ENCODE assay signal across 8 mouse cellular contexts in genomic region chr13:23700786-23701520, GRCm38 (mm10). TPM values are rescaled to one million over a fixed set of nuclear protein-coding genes. Genes with fewer than 3 reads are reported as not detected.
DNase-seq lines count a peak whose midpoint lies in the region; ATAC-seq and TF ChIP-seq lines count a peak whose summit lies in the region.

No protein-coding gene starts in this region.

- H3K27ac ChIP-seq in kidney, adult 2 months (ENCODE audit: insufficient read depth, low read depth, low read length), result no peak overlapping the region
- H3K27ac ChIP-seq in limb, embryonic 11.5 days (replicated peaks; ENCODE audit: low read depth, low read length), result no peak overlapping the region
- H3K27ac ChIP-seq in midbrain, embryonic 13.5 days, result no peak overlapping the region

- no peaks in the 10 kb centered on the region; the same call in 1 of the 2 replicates for H3K36me3 ChIP-seq in kidney, adult 2 months (ENCODE audit: control insufficient read depth, insufficient read depth, low read length)
- H3K36me3 ChIP-seq in limb, embryonic 11.5 days (ENCODE audit: control insufficient read depth, insufficient read depth, low read length), result no peaks in the 10 kb centered on the region
- no peaks in the 10 kb centered on the region for H3K36me3 ChIP-seq in midbrain, embryonic 13.5 days

- no peak overlapping the region for H3K4me3 ChIP-seq in kidney, adult 2 months (ENCODE audit: insufficient read depth, low read depth, low read length)
- H3K4me3 ChIP-seq in limb, embryonic 11.5 days (ENCODE audit: low read depth, low read length), result no peak overlapping the region
- no peak overlapping the region for H3K4me3 ChIP-seq in midbrain, embryonic 13.5 days (replicated peaks)

- ATAC-seq in limb, embryonic 11.5 days (ENCODE audit: insufficient number of reproducible peaks, low FRiP score, low TSS enrichment, low read depth), result peak; percentile 66
- peak; percentile 53; the same call in 1 of the 2 replicates for ATAC-seq in midbrain, embryonic 13.5 days

- H3K9ac ChIP-seq in limb, embryonic 11.5 days (ENCODE audit: low read length), result no peak overlapping the region
- no peak overlapping the region for H3K9ac ChIP-seq in midbrain, embryonic 13.5 days (replicated peaks)

- intact Hi-C loops in gastrocnemius, postnatal 36 days (cut with DNase I), result loop anchor here (1.0 kb wide), 1 partner anchor 31 kb away; no protein-coding TSS in a partner anchor

- TF ChIP-seq CTCF in kidney, adult 2 months (conservative IDR thresholded peaks at IDR 0.05; ENCODE audit: insufficient read depth, insufficient read length, low read depth, low read length), result peak; percentile 80

- no peaks in the 10 kb centered on the region for H3K27me3 ChIP-seq in kidney, adult 2 months (replicated peaks; ENCODE audit: control insufficient read depth, insufficient read depth, low read length)
- H3K27me3 ChIP-seq in limb, embryonic 11.5 days (ENCODE audit: control insufficient read depth, insufficient read depth, low read length), result no peaks in the 10 kb centered on the region
- H3K27me3 ChIP-seq in midbrain, embryonic 13.5 days, result no peaks in the 10 kb centered on the region

- 21% methylated on average over 8 of the region's 8 CpGs for WGBS in kidney, adult 2 months
- 33% methylated on average over 8 of the region's 8 CpGs for WGBS in limb, embryonic 11.5 days
- WGBS in midbrain, embryonic 13.5 days, result 37% methylated on average over 8 of the region's 8 CpGs

- no peak for TF ChIP-seq POLR2A in kidney, adult 2 months (IDR thresholded peaks at IDR 0.05; ENCODE audit: low read depth, low read length)

- peak; percentile 74 for DNase-seq in urinary bladder, postnatal 14 days (ENCODE audit: low spot score)
- DNase-seq in urinary bladder, postnatal 10 days (ENCODE audit: low spot score), result no peak
- DNase-seq in embryo, embryonic 11.5 days (ENCODE audit: low read depth, low spot score), result peak; percentile 75
- DNase-seq in gastrocnemius, postnatal 36 days, result peak; percentile 24 to 51
- DNase-seq in kidney, adult 2 months, result peak; percentile 90
- peak; percentile 81 for DNase-seq in limb, embryonic 11.5 days (ENCODE audit: low spot score)
- DNase-seq in spleen, postnatal 36 days (ENCODE audit: low spot score in 2 of 2), result peak; percentile 78 to 86

- no peaks in the 10 kb centered on the region; the same call in 1 of the 2 replicates for H3K4me1 ChIP-seq in kidney, adult 2 months (ENCODE audit: control insufficient read depth, insufficient read depth, low read length)
- H3K4me1 ChIP-seq in limb, embryonic 11.5 days (ENCODE audit: control insufficient read depth, insufficient read depth, low read length), result no peaks in the 10 kb centered on the region
- H3K4me1 ChIP-seq in midbrain, embryonic 13.5 days (replicated peaks), result peaks cover 11% of the 10 kb centered on the region

- H3K9me3 ChIP-seq in limb, embryonic 11.5 days (ENCODE audit: control insufficient read depth, low read length), result no peaks in the 10 kb centered on the region
- no peaks in the 10 kb centered on the region for H3K9me3 ChIP-seq in midbrain, embryonic 13.5 days

- no peak overlapping the region for H3K4me2 ChIP-seq in limb, embryonic 11.5 days (ENCODE audit: low read depth, severe bottlenecking)
- H3K4me2 ChIP-seq in midbrain, embryonic 13.5 days (replicated peaks), result no peak overlapping the region

RNA-seq across cellular contexts. Expression of gene Hist1h4c, which starts 2.7 kb away (rescaled TPM):
- total RNA-seq in gastrocnemius, postnatal 36 days (2021), result 10 to 100 TPM; 62.8 to 75.7 TPM
- polyA plus RNA-seq in kidney, adult 2 months (2012; rRNA removed), result 9.4 and 10.3 TPM in 2 replicates
- polyA plus RNA-seq in limb, embryonic 11.5 days (2014; fragmentation: Nextera tagmentation; extraction: Ambion mirVana), result 6.6 and 7.9 TPM in 2 replicates
- polyA plus RNA-seq in midbrain, embryonic 13.5 days (2015; fragmentation: Nextera tagmentation; extraction: Ambion mirVana), result 5.1 and 5.8 TPM in 2 replicates

RNA-seq across cellular contexts. Expression of gene Hist1h1t, which starts 5.3 kb away (rescaled TPM):
- not detected for total RNA-seq in gastrocnemius, postnatal 36 days (2021)
- polyA plus RNA-seq in kidney, adult 2 months (2012; rRNA removed), result not detected in 2 replicates
- polyA plus RNA-seq in limb, embryonic 11.5 days (2014; fragmentation: Nextera tagmentation; extraction: Ambion mirVana), result 0.28 TPM in 1 of 2 replicates, not detected in the other
- not detected in 2 replicates for polyA plus RNA-seq in midbrain, embryonic 13.5 days (2015; fragmentation: Nextera tagmentation; extraction: Ambion mirVana)

RNA-seq across cellular contexts. Expression of gene Hfe, which starts 9.7 kb away (rescaled TPM):
- total RNA-seq in gastrocnemius, postnatal 36 days (2021), result 10 to 100 TPM; 17.6 to 27.0 TPM
- 21.2 and 21.4 TPM in 2 replicates for polyA plus RNA-seq in kidney, adult 2 months (2012; rRNA removed)
- polyA plus RNA-seq in limb, embryonic 11.5 days (2014; fragmentation: Nextera tagmentation; extraction: Ambion mirVana), result 2.1 and 3.7 TPM in 2 replicates
- 2.0 and 2.7 TPM in 2 replicates for polyA plus RNA-seq in midbrain, embryonic 13.5 days (2015; fragmentation: Nextera tagmentation; extraction: Ambion mirVana)

RNA-seq across cellular contexts. Expression of gene Hist1h2bc, which starts 17.0 kb away (rescaled TPM):
- total RNA-seq in gastrocnemius, postnatal 36 days (2021), result 10 to 100 TPM; 65.6 to 72.3 TPM
- 473 and 571 TPM in 2 replicates for polyA plus RNA-seq in kidney, adult 2 months (2012; rRNA removed)
- 19.9 and 21.1 TPM in 2 replicates for polyA plus RNA-seq in limb, embryonic 11.5 days (2014; fragmentation: Nextera tagmentation; extraction: Ambion mirVana)
- 22.2 and 24.4 TPM in 2 replicates for polyA plus RNA-seq in midbrain, embryonic 13.5 days (2015; fragmentation: Nextera tagmentation; extraction: Ambion mirVana)

RNA-seq across cellular contexts. Expression of gene Hist1h2ac, which starts 17.2 kb away (rescaled TPM):
- 1 to 10 TPM; 1.3 to 1.4 TPM for total RNA-seq in gastrocnemius, postnatal 36 days (2021)
- polyA plus RNA-seq in kidney, adult 2 months (2012; rRNA removed), result 0.43 and 0.44 TPM in 2 replicates
- 0.96 and 1.0 TPM in 2 replicates for polyA plus RNA-seq in limb, embryonic 11.5 days (2014; fragmentation: Nextera tagmentation; extraction: Ambion mirVana)
- polyA plus RNA-seq in midbrain, embryonic 13.5 days (2015; fragmentation: Nextera tagmentation; extraction: Ambion mirVana), result 0.69 and 1.1 TPM in 2 replicates
